Mouse (Mus musculus) stomach, postnatal 0 days (tissue): Measurements from ENCODE around the gene Ankrd23. TPM values are rescaled to one million over a fixed set of nuclear protein-coding genes. Genes with fewer than 3 reads are reported as not detected.

Source experiments
- ATAC-seq: fragments of 200-750 bp; cut with Nextera tagmentation; 2 replicates; pipeline ENCODE4 v1.8.0; 2017; ENCODE audit not compliant: low FRiP score, low TSS enrichment
- DNase-seq: peaks from one replicate; pipeline ENCODE4 v3.0.0-alpha.2; 2016; ENCODE audit warnings: low spot score
- H3K27ac ChIP-seq: fragments of 300-500 bp; sonication (generic); replicated peaks from 2 replicates; pipeline ENCODE4 v1.5.1; 2014; ENCODE audit warnings: mild to moderate bottlenecking, control low read depth
- H3K27me3 ChIP-seq: fragments of 300-500 bp; sonication (generic); 2 replicates; pipeline ENCODE4 v1.6.1; 2014; ENCODE audit warnings: low read length; ENCODE audit not compliant: control insufficient read depth, insufficient read depth
- H3K36me3 ChIP-seq: fragments of 300-500 bp; sonication (generic); 2 replicates; pipeline ENCODE4 v1.6.1; 2014; ENCODE audit warnings: low read length, mixed read lengths; ENCODE audit not compliant: control insufficient read depth, insufficient read depth
- H3K4me1 ChIP-seq: fragments of 300-500 bp; sonication (generic); replicated peaks from 2 replicates; pipeline ENCODE4 v1.6.1; 2014; ENCODE audit warnings: antibody characterized with exemption; ENCODE audit not compliant: control insufficient read depth, insufficient read depth
- H3K4me2 ChIP-seq: fragments of 300-500 bp; sonication (generic); replicated peaks from 2 replicates; pipeline ENCODE4 v1.6.1; 2014; ENCODE audit warnings: low read depth, mild to moderate bottlenecking, control low read depth, moderate library complexity
- H3K4me3 ChIP-seq: fragments of 300-500 bp; sonication (generic); 2 replicates; pipeline ENCODE4 v1.5.1; 2014; ENCODE audit warnings: low read depth, low read length, control low read depth
- H3K9ac ChIP-seq: fragments of 300-500 bp; sonication (generic); 2 replicates; pipeline ENCODE4 v1.6.1; 2014; ENCODE audit warnings: mild to moderate bottlenecking, low read length, control low read depth, mixed read lengths
- H3K9me3 ChIP-seq: fragments of 300-500 bp; sonication (generic); 2 replicates; pipeline ENCODE4 v1.6.1; 2016; ENCODE audit warnings: low read length; ENCODE audit not compliant: control insufficient read depth
- CTCF ChIP-seq: IDR thresholded peaks from 2 replicates; pipeline ENCODE4 v1.5.1; 2016; ENCODE audit warnings: antibody characterized with exemption, low read depth, mild to moderate bottlenecking, moderate library complexity
- EP300 ChIP-seq: optimal IDR thresholded peaks from 2 replicates; pipeline ENCODE3; 2016; ENCODE audit warnings: antibody characterized with exemption
- WGBS: fragments of 180-500 bp; shearing (Covaris S2); extraction: QIAGEN DNeasy Blood & Tissue Kit; methylation state at CpG from one replicate; pipeline ENCODE4 v1.1.7; 2014; 5-methylcytosine and 5-hydroxymethylcytosine counted together
- polyA plus RNA-seq: library from polyadenylated mRNA; unstranded; fragments of >200 nt; fragmentation: Nextera tagmentation; extraction: Ambion mirVana; gene quantifications from 2 replicates; pipeline ENCODE4 v1.2.1, GENCODE M21; 2015

The Ankrd23 gene
- polyA plus RNA-seq, 1 experiment from 2014 or later: 6.1 TPM

- Histone ChIP-seq H3K4me2 (no peak overlapping the region), H3K9ac (no peak overlapping the region), H3K4me1 (peaks cover 13% of the 10 kb centered on the region), H3K9me3 (no peaks in the 10 kb centered on the region), H3K27ac (peak overlapping the region; percentile 71), H3K27me3 (no peaks in the 10 kb centered on the region), H3K36me3 (no peaks in the 10 kb centered on the region), H3K4me3 (no peak overlapping the region)
- DNase-seq (no peak), ATAC-seq (no peak)
- TF ChIP-seq EP300 (no peak), CTCF (no peak)
- WGBS: 38% methylated on average over 21 of the region's 21 CpGs
Observed at GRCm38 (mm10) chr1:36567818-36568603, 31.3 kb upstream of the Ankrd23 start.

GRCm38 (mm10) chr1:36566425-36566824 is 29.7 kb upstream of the Ankrd23 start:
- H3K9ac ChIP-seq: no peak overlapping the region
- ATAC-seq: no peak
- H3K27ac ChIP-seq: no peak overlapping the region
- H3K9me3 ChIP-seq: no peaks in the 10 kb centered on the region
- no peak overlapping the region for H3K4me3 ChIP-seq
- H3K4me2 ChIP-seq: no peak overlapping the region
- 27% methylated on average over 2 of the region's 2 CpGs for WGBS
- DNase-seq: no peak
- no peaks in the 10 kb centered on the region for H3K36me3 ChIP-seq
- H3K4me1 ChIP-seq: peaks cover 13% of the 10 kb centered on the region
- no peaks in the 10 kb centered on the region for H3K27me3 ChIP-seq
- no peak for TF ChIP-seq EP300
- TF ChIP-seq CTCF: peak; percentile 15; the same call in 1 of the 2 replicates

GRCm38 (mm10) chr1:36564101-36564500 is 27.4 kb upstream of the Ankrd23 start:
- H3K36me3 ChIP-seq: no peaks in the 10 kb centered on the region
- no peaks in the 10 kb centered on the region for H3K9me3 ChIP-seq
- H3K4me2 ChIP-seq: no peak overlapping the region
- no peak for TF ChIP-seq EP300
- TF ChIP-seq CTCF: no peak
- no peak for DNase-seq
- WGBS: 71% methylated on average over 6 of the region's 6 CpGs
- H3K4me3 ChIP-seq: no peak overlapping the region
- H3K9ac ChIP-seq: no peak overlapping the region
- no peak overlapping the region for H3K27ac ChIP-seq
- no peak for ATAC-seq
- peaks cover 4% of the 10 kb centered on the region; the same call in 1 of the 2 replicates for H3K4me1 ChIP-seq
- H3K27me3 ChIP-seq: no peaks in the 10 kb centered on the region

- no peaks in the 10 kb centered on the region for H3K9me3 ChIP-seq
- H3K27me3 ChIP-seq: no peaks in the 10 kb centered on the region
- peaks cover under 1% of the 10 kb centered on the region; the same call in 1 of the 2 replicates for H3K4me1 ChIP-seq
- no peak overlapping the region for H3K9ac ChIP-seq
- H3K27ac ChIP-seq: no peak overlapping the region
- 78% methylated on average over 4 of the region's 4 CpGs for WGBS
- no peak overlapping the region for H3K4me2 ChIP-seq
- DNase-seq (no peak), ATAC-seq (no peak)
- TF ChIP-seq CTCF: no peak
- no peak for TF ChIP-seq EP300
- no peak overlapping the region for H3K4me3 ChIP-seq
- H3K36me3 ChIP-seq: no peaks in the 10 kb centered on the region
Observed at GRCm38 (mm10) chr1:36563632-36564031, 26.9 kb upstream of the Ankrd23 start.

- no peaks in the 10 kb centered on the region for H3K9me3 ChIP-seq
- no peak overlapping the region for H3K4me3 ChIP-seq
- WGBS: 84% methylated on average over 2 of the region's 2 CpGs
- no peaks in the 10 kb centered on the region; the same call in 1 of the 2 replicates for H3K4me1 ChIP-seq
- no peaks in the 10 kb centered on the region for H3K36me3 ChIP-seq
- ATAC-seq: no peak
- no peak overlapping the region for H3K9ac ChIP-seq
- TF ChIP-seq EP300 (no peak), CTCF (no peak)
- no peak overlapping the region for H3K27ac ChIP-seq
- DNase-seq: no peak
- no peaks in the 10 kb centered on the region for H3K27me3 ChIP-seq
- H3K4me2 ChIP-seq: no peak overlapping the region
Observed at GRCm38 (mm10) chr1:36563197-36563596, 26.5 kb upstream of the Ankrd23 start.

GRCm38 (mm10) chr1:36562388-36562787 is 25.7 kb upstream of the Ankrd23 start:
- ATAC-seq: no peak

More at GRCm38 (mm10) chr1:36562388-36562787, 25.7 kb upstream of the Ankrd23 start:
- H3K27ac ChIP-seq: no peak overlapping the region
- H3K9ac ChIP-seq: no peak overlapping the region
- no peak overlapping the region for H3K4me3 ChIP-seq
- no peaks in the 10 kb centered on the region for H3K9me3 ChIP-seq
- TF ChIP-seq CTCF: no peak
- TF ChIP-seq EP300: no peak
- no peaks in the 10 kb centered on the region for H3K36me3 ChIP-seq
- H3K27me3 ChIP-seq: no peaks in the 10 kb centered on the region
- no peaks in the 10 kb centered on the region for H3K4me1 ChIP-seq
- no peak for DNase-seq
- 82% methylated on average over 4 of the region's 4 CpGs for WGBS
- no peak overlapping the region for H3K4me2 ChIP-seq
